Mouse (Mus musculus) erythroblast, embryonic 14.5 days (primary cell): ENCODE data around the gene Gpc6.

Experiments
- GATA1 ChIP-seq: IDR thresholded peaks from 2 replicates; pipeline ENCODE4 v1.6.1; 2012; ENCODE audit warnings: low read length, inconsistent platforms, mixed read lengths
- TAL1 ChIP-seq: IDR thresholded peaks from 3 replicates; pipeline ENCODE4 v1.6.1; 2012; ENCODE audit warnings: low read length, inconsistent platforms, mixed read lengths

DNA sequence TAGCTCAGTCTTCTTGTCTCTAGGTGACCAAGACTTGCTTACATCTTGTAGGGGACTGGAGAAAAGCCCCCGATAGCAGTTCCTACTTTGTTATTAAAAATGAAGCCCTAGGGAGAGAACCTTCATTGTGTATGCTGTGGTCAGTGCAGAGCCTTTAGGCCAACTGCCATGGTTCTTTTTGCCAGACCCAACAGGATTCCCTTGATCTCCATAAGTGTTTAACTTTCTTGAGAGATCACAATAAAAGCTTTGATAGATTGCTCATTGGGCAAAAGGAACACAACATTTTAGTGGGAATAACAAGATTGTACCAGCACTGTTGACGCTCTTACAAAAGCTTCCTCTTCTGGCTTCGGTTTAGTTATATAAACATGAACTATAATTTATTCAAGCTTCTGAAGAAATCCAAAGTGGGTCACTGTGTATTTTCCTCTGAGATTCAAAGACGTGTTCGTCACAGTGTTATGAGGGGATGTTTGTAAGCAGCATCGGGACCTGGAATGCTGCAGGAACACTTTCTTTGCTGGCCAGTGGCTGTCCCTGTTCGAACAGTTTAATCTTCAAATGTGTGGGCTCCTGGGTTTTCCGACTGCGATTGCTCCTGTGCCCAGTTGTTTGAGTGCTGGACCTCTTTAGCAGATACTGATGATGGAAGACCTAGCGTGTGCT, 54.7 kb downstream of the Gpc6 start:
- TF ChIP-seq GATA1: no peak
- TF ChIP-seq TAL1: no peak
